Mouse (Mus musculus): ENCODE data around the gene Thap12. TPM values are rescaled to one million over a fixed set of nuclear protein-coding genes. Genes with fewer than 3 reads are reported as not detected.
A peak's percentile ranks its signal among the peaks of the same experiment; 100 is the strongest.

Gene Thap12
- 10 to 100 TPM; 72.5 to 74.6 TPM for total RNA-seq (2021)

DNA sequence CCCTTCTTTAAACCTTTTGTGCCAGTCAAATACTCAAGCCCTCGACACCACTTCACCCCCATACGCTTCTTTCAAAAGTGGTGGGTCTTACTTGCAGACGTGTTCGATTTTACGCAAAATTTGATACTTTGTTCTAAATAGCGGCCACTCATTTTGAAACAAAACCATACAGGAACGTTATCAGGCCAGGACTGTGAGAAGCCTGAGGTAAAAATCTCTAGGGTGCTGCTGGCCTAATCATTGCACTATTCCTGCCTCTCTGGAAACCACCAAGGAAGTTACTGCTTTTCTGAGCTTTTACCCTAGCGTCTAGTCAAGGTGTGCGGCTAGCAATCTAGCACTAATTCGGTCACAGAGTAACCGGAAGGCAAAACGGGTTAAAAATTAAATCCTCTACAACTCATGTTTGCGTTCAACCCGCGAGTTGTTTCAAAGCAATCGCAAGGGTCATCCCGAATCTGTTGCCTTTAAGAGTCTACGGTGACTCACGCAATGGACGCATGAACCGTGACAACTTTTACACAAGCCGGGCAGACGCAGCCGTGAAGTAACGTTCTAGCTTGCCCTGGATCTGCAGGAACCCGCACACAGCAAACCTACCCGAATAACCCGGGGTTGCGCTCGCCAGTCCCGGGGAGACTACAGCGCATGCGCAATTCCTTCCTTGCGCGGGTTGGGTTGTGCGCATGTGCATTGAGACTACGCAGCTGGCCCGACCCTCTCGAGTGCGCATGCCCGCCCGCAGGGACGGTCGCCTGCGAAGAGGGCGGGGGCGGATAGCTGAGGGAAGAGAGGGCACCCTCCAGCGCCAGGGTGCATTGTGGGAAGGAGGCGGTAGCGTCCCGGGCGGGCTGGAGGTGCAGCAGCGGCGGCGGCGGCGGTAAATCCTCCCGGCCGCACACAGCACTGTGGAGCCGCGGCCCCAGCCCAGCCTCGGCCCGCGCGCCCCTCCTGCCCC, at the start of gene Thap12:
Thap12 (plus strand) TSS at position 821 of the 958 bp plus-strand sequence.
- peak; percentile 100 for DNase-seq
- intact Hi-C loops (cut with DNase I), result loop anchor here (2.0 kb wide), 1 partner anchor 46 kb away; the partner anchor contains the start of gene Emsy

DNA sequence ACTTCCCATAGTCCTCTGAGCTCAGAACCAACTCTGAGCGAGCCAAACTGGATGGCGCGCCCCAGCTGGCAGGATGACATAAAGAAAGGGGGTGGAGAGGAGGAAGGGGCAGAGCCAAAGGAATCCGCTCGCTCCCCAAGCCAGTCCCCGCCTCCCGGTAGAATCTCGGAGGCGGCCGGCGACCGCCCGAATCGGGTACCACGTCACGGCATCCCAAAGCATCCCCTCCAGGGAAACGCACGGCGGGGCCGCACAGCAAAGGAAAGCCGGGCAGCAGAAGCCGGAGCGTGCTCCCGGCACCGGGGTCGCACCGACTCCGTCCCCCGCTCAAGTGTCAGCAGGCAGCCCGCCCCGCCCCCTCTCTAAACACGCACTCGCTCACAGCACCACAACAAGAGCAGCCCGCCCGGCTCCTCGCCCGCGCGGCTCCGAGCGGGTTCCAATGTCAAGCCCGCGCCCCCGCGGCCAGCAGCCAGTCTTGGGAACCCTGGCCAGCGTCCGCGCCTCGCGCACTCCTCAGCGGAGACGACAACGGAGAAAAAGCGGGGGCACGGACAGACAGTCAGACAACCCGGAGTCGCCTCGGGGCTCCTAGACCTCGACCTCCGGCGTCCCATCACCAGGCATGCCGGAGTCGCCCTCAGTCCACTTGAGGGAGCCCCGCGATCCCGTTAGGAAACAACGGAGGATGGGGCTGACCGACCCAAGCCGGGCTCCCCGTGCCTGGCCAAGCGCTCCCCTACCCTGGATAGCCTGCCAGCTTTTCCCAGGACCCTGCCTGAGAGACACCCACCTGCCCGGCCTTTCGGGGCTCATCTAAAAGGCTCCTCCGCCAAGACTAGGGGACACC, 47.0 kb upstream of the Thap12 start:
- peak; percentile 89 to 91 for DNase-seq
- intact Hi-C loops (cut with DNase I), result loop anchor here (2.0 kb wide), 1 partner anchor 47 kb away; the partner anchor contains the start of gene Thap12

- peak; percentile 97 for DNase-seq
- intact Hi-C loops (cut with DNase I), result loop anchor here (2.0 kb wide), 1 partner anchor 46 kb away; the partner anchor contains the start of gene Thap12
These were observed 46.2 kb upstream of the Thap12 start, which contains the start of gene Emsy for GRCm38 (mm10) chr7:98656531-98657221. Gene Emsy, minus strand, starts transcription at chr7:98656783.

GRCm38 (mm10) chr7:98665166-98665565, 37.7 kb upstream of the Thap12 start:
- intact Hi-C loops (cut with DNase I), result no loop called here
- no peak for DNase-seq

DNA sequence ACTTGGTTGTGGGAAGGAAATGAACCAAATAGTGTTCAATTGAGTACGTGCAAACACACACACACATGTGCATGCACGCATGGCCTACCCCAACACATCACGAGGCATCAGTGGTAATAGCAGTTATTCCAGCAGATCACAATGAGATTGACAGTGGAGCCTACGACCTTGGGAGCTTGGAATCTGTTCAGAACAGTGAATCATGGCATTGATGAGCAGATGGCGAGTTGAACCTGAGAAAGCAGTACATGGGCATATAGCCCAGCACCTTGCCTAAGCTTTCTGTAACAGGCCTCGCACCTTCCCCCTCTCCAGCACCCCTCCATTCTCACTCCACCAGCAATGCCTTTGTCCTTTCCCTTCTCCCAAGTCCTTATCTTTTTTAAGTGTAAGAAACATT, 37.2 kb upstream of the Thap12 start:
- intact Hi-C loops (cut with DNase I), result no loop called here
- no peak for DNase-seq

- DNase-seq, result no peak
- intact Hi-C loops (cut with DNase I), result no loop called here
These were observed 34.8 kb upstream of the Thap12 start for GRCm38 (mm10) chr7:98667956-98668746.

GRCm38 (mm10) chr7:98670831-98671230, 32.1 kb upstream of the Thap12 start:
- no peak for DNase-seq
- intact Hi-C loops (cut with DNase I), result no loop called here

GRCm38 (mm10) chr7:98671416-98671815, 31.5 kb upstream of the Thap12 start:
- intact Hi-C loops (cut with DNase I), result no loop called here
- no peak for DNase-seq

GRCm38 (mm10) chr7:98672241-98672955, 30.5 kb upstream of the Thap12 start:
- intact Hi-C loops (cut with DNase I), result no loop called here

GRCm38 (mm10) chr7:98674344-98674743, 28.6 kb upstream of the Thap12 start:
- no peak for DNase-seq
- intact Hi-C loops (cut with DNase I), result no loop called here

More at GRCm38 (mm10) chr7:98672241-98672955, 30.5 kb upstream of the Thap12 start:
- DNase-seq, result peak; percentile 79 to 80

DNA sequence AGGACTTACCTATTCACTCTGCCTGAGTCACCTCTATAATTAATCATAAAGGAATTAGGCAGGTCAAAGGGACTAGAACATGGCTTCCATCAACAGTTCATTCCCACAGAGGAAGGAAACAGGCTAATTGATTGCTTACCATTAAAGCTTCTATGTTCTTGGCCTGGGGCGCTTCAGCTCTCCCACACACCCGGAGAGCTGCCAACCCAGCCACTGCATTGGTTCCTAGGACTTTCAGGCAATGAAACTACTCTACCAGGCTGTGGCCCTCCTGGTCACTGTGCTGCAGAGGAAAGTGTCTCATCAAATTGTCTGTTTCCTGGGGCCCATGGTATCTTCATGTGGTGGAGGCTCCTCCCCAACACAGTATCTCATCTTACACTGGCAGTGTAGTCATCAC, 25.4 kb upstream of the Thap12 start:
- intact Hi-C loops (cut with DNase I), result no loop called here
- DNase-seq, result no peak

- peak; percentile 66 to 68 for DNase-seq
- intact Hi-C loops (cut with DNase I), result no loop called here
These were observed 24.5 kb upstream of the Thap12 start for GRCm38 (mm10) chr7:98678441-98678840.

- intact Hi-C loops (cut with DNase I), result no loop called here
- no peak for DNase-seq
These were observed 22.2 kb upstream of the Thap12 start for GRCm38 (mm10) chr7:98680691-98681090.

DNA sequence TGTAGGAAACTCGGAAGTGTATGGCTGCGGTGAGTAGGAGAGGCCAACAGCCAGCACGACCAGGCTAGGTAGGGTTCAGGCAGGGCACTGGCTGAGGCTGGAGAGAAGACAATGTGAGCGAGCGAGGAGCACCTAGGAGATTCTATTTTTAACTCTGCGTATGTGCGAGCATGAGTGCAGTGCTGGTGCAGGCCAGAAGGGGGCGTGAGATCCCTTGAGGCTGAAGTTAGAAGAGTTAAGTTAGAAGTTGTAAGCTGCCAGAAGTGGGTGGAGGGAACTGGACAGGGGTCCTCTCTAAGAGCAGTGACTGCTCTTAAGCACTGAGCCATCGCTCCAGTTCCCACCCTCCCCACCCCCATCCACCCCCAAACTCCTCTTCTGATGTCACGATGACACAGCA, 20.1 kb upstream of the Thap12 start:
- intact Hi-C loops (cut with DNase I), result no loop called here
- DNase-seq, result no peak

- peak in 1 of 2 experiments; percentile 60 for DNase-seq
- intact Hi-C loops (cut with DNase I), result loop anchor here (1.0 kb wide), 1 partner anchor 8 kb away; no protein-coding TSS in a partner anchor
These were observed 17.0 kb upstream of the Thap12 start for GRCm38 (mm10) chr7:98685895-98686294.

DNA sequence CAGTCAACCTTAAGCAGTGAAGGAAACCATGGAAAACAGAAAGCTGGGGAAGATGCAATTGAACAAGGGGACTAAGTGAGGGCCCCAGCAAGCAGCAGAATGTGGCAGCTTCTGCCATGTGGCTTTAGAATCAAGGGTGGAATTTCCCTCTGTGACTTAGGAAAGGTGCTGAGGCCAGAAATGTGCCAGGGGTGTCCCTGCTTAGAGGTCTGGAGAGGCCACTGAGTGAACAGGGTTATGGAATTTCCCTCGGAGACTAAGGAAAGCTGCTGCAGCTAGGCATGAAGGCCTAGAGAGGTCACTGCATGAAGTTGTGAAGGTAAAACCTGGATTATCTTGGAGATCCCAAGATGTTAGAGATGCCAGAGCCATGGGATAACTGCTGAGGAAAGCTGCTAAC, 12.8 kb upstream of the Thap12 start:
- DNase-seq, result no peak
- intact Hi-C loops (cut with DNase I), result no loop called here

GRCm38 (mm10) chr7:98690831-98691230, 12.1 kb upstream of the Thap12 start:
- DNase-seq, result no peak

GRCm38 (mm10) chr7:98692761-98693546, 9.9 kb upstream of the Thap12 start:
- DNase-seq, result peak in 1 of 2 experiments; percentile 38

More at GRCm38 (mm10) chr7:98690831-98691230, 12.1 kb upstream of the Thap12 start:
- intact Hi-C loops (cut with DNase I), result no loop called here

More at GRCm38 (mm10) chr7:98692761-98693546, 9.9 kb upstream of the Thap12 start:
- intact Hi-C loops (cut with DNase I), result no loop called here

Data from heart, postnatal 10 days (tissue).